Mouse (Mus musculus) midbrain, postnatal 0 days (tissue): ENCODE measurements around the gene Eva1b. TPM values are rescaled to one million over a fixed set of nuclear protein-coding genes. Genes with fewer than 3 reads are reported as not detected.

Experiments used
- ATAC-seq: fragments of 200-750 bp; cut with Nextera tagmentation; 2 replicates; pipeline ENCODE4 v1.8.0; 2017; ENCODE audit warnings: moderate number of reproducible peaks, mild to moderate bottlenecking, moderate TSS enrichment, moderate library complexity; ENCODE audit not compliant: low FRiP score
- DNase-seq: peaks from one replicate; pipeline ENCODE4 v3.0.0-alpha.2; 2015; ENCODE audit warnings: low spot score
- H3K27ac ChIP-seq: fragments of 300-500 bp; sonication (generic); 2 replicates; pipeline ENCODE4 v1.5.1; 2014; ENCODE audit warnings: low read depth, mild to moderate bottlenecking, low read length, mixed read lengths
- H3K27me3 ChIP-seq: fragments of 300-500 bp; sonication (generic); 2 replicates; pipeline ENCODE4 v1.6.1; 2014; ENCODE audit warnings: low read length, control low read depth, mixed read lengths; ENCODE audit not compliant: insufficient read depth
- H3K36me3 ChIP-seq: fragments of 300-500 bp; sonication (generic); 2 replicates; pipeline ENCODE4 v1.6.1; 2014; ENCODE audit warnings: low read length, control low read depth, mixed read lengths; ENCODE audit not compliant: insufficient read depth
- H3K4me1 ChIP-seq: fragments of 300-500 bp; sonication (generic); 2 replicates; pipeline ENCODE4 v1.6.1; 2014; ENCODE audit warnings: mild to moderate bottlenecking, control low read depth, antibody characterized with exemption, low read length, mixed read lengths; ENCODE audit not compliant: insufficient read depth
- H3K4me2 ChIP-seq: fragments of 300-500 bp; sonication (generic); 2 replicates; pipeline ENCODE4 v1.6.1; 2014; ENCODE audit warnings: low read depth, mild to moderate bottlenecking, low read length, mixed read lengths; ENCODE audit not compliant: poor library complexity, severe bottlenecking
- H3K4me3 ChIP-seq: fragments of 300-500 bp; sonication (generic); 2 replicates; pipeline ENCODE4 v1.5.1; 2014; ENCODE audit warnings: low read depth, mild to moderate bottlenecking, low read length, moderate library complexity
- H3K9ac ChIP-seq: fragments of 300-500 bp; sonication (generic); replicated peaks from 2 replicates; pipeline ENCODE4 v1.6.1; 2014; ENCODE audit warnings: mild to moderate bottlenecking, low read length, moderate library complexity, mixed read lengths; ENCODE audit not compliant: poor library complexity, severe bottlenecking
- H3K9me3 ChIP-seq: fragments of 300-500 bp; sonication (generic); 2 replicates; pipeline ENCODE4 v1.6.1; 2016; ENCODE audit warnings: low read length, control low read depth
- CTCF ChIP-seq: IDR thresholded peaks from 2 replicates; pipeline ENCODE4 v1.5.1; 2016; ENCODE audit warnings: antibody characterized with exemption, mild to moderate bottlenecking
- WGBS: fragments of 180-500 bp; shearing (Covaris S2); extraction: QIAGEN DNeasy Blood & Tissue Kit; methylation state at CpG from one replicate; pipeline ENCODE4 v1.1.7; 2014; 5-methylcytosine and 5-hydroxymethylcytosine counted together
- polyA plus RNA-seq: library from polyadenylated mRNA; unstranded; fragments of >200 nt; fragmentation: Nextera tagmentation; extraction: Ambion mirVana; gene quantifications from 2 replicates; pipeline ENCODE4 v1.2.1, GENCODE M21; 2015
- total RNA-seq: library from RNA; depleted of rRNA; stranded (reverse); fragments of >200 nt; gene quantifications from 2 replicates; pipeline ENCODE4 v1.2.3, GENCODE M21; 2014; rRNA removed

Eva1b gene
- total and polyA plus RNA-seq, 2 experiments from 2014 or later: 9.1 to 12.3 TPM

- H3K27ac ChIP-seq: no peak overlapping the region
- H3K27me3 ChIP-seq: no peaks in the 10 kb centered on the region
- no peak overlapping the region for H3K4me3 ChIP-seq
- DNase-seq (no peak), ATAC-seq (no peak)
- H3K4me1 ChIP-seq: no peaks in the 10 kb centered on the region
- H3K9me3 ChIP-seq: no peaks in the 10 kb centered on the region
- H3K9ac ChIP-seq: no peak overlapping the region
- no peak for TF ChIP-seq CTCF
- 90% methylated on average over 3 of the region's 3 CpGs for WGBS
- no peak overlapping the region for H3K4me2 ChIP-seq
- peaks cover 12% of the 10 kb centered on the region; the same call in 1 of the 2 replicates for H3K36me3 ChIP-seq
Observed at GRCm38 (mm10) chr4:126187096-126187495, 39.6 kb downstream of the Eva1b start.

DNA sequence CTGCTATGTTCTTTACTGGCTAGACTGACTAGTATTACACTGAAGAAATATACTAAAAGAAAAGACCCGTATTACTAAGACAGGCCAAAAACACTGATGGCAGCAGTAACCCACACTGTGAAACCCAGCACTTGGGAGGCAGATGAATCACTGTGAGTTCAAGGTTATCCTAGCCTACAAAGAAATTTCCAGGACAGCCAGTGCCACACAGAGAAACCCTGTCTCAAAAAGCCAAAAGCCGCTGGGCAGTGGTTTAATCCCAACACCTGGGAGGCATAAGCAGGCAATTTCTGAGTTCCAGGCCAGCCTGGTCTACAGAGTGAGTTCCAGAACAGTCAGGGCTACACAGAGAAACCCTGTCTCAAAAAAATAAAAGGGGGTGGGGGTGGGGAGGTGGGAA is 43.1 kb downstream of the Eva1b start:
- ATAC-seq: no peak
- H3K36me3 ChIP-seq: peaks cover 22% of the 10 kb centered on the region; the same call in 1 of the 2 replicates
- no peaks in the 10 kb centered on the region for H3K9me3 ChIP-seq
- H3K4me2 ChIP-seq: no peak overlapping the region
- WGBS: 93% methylated on average over 2 of the region's 2 CpGs
- no peak overlapping the region for H3K27ac ChIP-seq
- DNase-seq: no peak
- H3K4me1 ChIP-seq: no peaks in the 10 kb centered on the region
- no peak overlapping the region for H3K4me3 ChIP-seq
- H3K27me3 ChIP-seq: no peaks in the 10 kb centered on the region
- H3K9ac ChIP-seq: no peak overlapping the region
- no peak for TF ChIP-seq CTCF

- H3K36me3 ChIP-seq: peaks cover 15% of the 10 kb centered on the region; the same call in 1 of the 2 replicates
- H3K27me3 ChIP-seq: no peaks in the 10 kb centered on the region
- no peak overlapping the region for H3K4me2 ChIP-seq
- no peak overlapping the region for H3K27ac ChIP-seq
- no peak for TF ChIP-seq CTCF
- no peaks in the 10 kb centered on the region for H3K4me1 ChIP-seq
- no peak for ATAC-seq
- no peak for DNase-seq
- H3K4me3 ChIP-seq: no peak overlapping the region
- H3K9me3 ChIP-seq: no peaks in the 10 kb centered on the region
- H3K9ac ChIP-seq: no peak overlapping the region
Observed at GRCm38 (mm10) chr4:126194216-126194615, 46.7 kb downstream of the Eva1b start.

- Histone ChIP-seq H3K9ac (no peak overlapping the region), H3K4me2 (no peak overlapping the region), H3K9me3 (no peaks in the 10 kb centered on the region), H3K4me1 (no peaks in the 10 kb centered on the region), H3K4me3 (no peak overlapping the region), H3K27me3 (no peaks in the 10 kb centered on the region), H3K36me3 (peaks cover 15% of the 10 kb centered on the region; the same call in 1 of the 2 replicates), H3K27ac (no peak overlapping the region)
- no peak for TF ChIP-seq CTCF
- WGBS: 95% methylated on average over 4 of the region's 4 CpGs
- no peak for ATAC-seq
- no peak for DNase-seq
Observed at GRCm38 (mm10) chr4:126194916-126195315, 47.4 kb downstream of the Eva1b start.

GRCm38 (mm10) chr4:126197485-126197884 is 49.9 kb downstream of the Eva1b start:
- H3K9me3 ChIP-seq: no peaks in the 10 kb centered on the region
- TF ChIP-seq CTCF: no peak
- DNase-seq: no peak

More at GRCm38 (mm10) chr4:126197485-126197884, 49.9 kb downstream of the Eva1b start:
- Histone ChIP-seq H3K27me3 (no peaks in the 10 kb centered on the region), H3K36me3 (peaks cover 7% of the 10 kb centered on the region; the same call in 1 of the 2 replicates), H3K9ac (no peak overlapping the region), H3K4me2 (no peak overlapping the region), H3K4me3 (no peak overlapping the region), H3K4me1 (0 out of 2 replicates have a peak, but pooled peaks cover 3% of the 10 kb centered on the region), H3K27ac (no peak overlapping the region)
- 69% methylated on average over 3 of the region's 3 CpGs for WGBS
- ATAC-seq: no peak

Other genes with a start within 250 kb of the Eva1b start
- gene Csf3r, start 123.2 kb upstream of the Eva1b start, total RNA-seq: 0.24 and 2.2 TPM in 2 replicates
- gene Csf3r, start 123.2 kb upstream of the Eva1b start, polyA plus RNA-seq: 0.34 and 0.60 TPM in 2 replicates
- 53.8 and 73.2 TPM in 2 replicates for gene Mrps15, start 100.8 kb upstream of the Eva1b start, total RNA-seq
- 137 and 151 TPM in 2 replicates for gene Mrps15, start 100.8 kb upstream of the Eva1b start, polyA plus RNA-seq
- gene Oscp1, start 89.2 kb upstream of the Eva1b start, total RNA-seq: 19.1 and 34.3 TPM in 2 replicates
- 47.7 and 50.2 TPM in 2 replicates for gene Oscp1, start 89.2 kb upstream of the Eva1b start, polyA plus RNA-seq
- gene Lsm10, start 51.1 kb upstream of the Eva1b start, total RNA-seq: 27.0 and 28.6 TPM in 2 replicates
- gene Lsm10, start 51.1 kb upstream of the Eva1b start, polyA plus RNA-seq: 47.7 and 49.3 TPM in 2 replicates
- gene Stk40, start 43.8 kb upstream of the Eva1b start, total RNA-seq: 18.0 and 21.2 TPM in 2 replicates
- gene Stk40, start 43.8 kb upstream of the Eva1b start, polyA plus RNA-seq: 16.9 and 17.4 TPM in 2 replicates
- gene Sh3d21, start 15.7 kb downstream of the Eva1b start, total RNA-seq: 0.19 and 2.7 TPM in 2 replicates
- 2.6 and 2.9 TPM in 2 replicates for gene Sh3d21, start 15.7 kb downstream of the Eva1b start, polyA plus RNA-seq
- 119 and 162 TPM in 2 replicates for gene Thrap3, start 55.0 kb downstream of the Eva1b start, total RNA-seq
- 81.6 and 94.8 TPM in 2 replicates for gene Thrap3, start 55.0 kb downstream of the Eva1b start, polyA plus RNA-seq
- gene Map7d1, start 108.6 kb downstream of the Eva1b start, total RNA-seq: 106 and 124 TPM in 2 replicates
- gene Map7d1, start 108.6 kb downstream of the Eva1b start, polyA plus RNA-seq: 56.9 and 61.2 TPM in 2 replicates
- gene Trappc3, start 114.6 kb downstream of the Eva1b start, total RNA-seq: 121 and 122 TPM in 2 replicates
- gene Trappc3, start 114.6 kb downstream of the Eva1b start, polyA plus RNA-seq: 173 and 186 TPM in 2 replicates
- gene Col8a2, start 139.0 kb downstream of the Eva1b start, total RNA-seq: 8.3 and 11.0 TPM in 2 replicates
- 1.3 TPM in 2 replicates for gene Col8a2, start 139.0 kb downstream of the Eva1b start, polyA plus RNA-seq
- 61.9 and 73.5 TPM in 2 replicates for gene Adprhl2, start 174.0 kb downstream of the Eva1b start, total RNA-seq
- 80.6 and 84.1 TPM in 2 replicates for gene Adprhl2, start 174.0 kb downstream of the Eva1b start, polyA plus RNA-seq
- 5.0 and 6.3 TPM in 2 replicates for gene Tekt2, start 177.9 kb downstream of the Eva1b start, total RNA-seq
- 19.1 and 19.9 TPM in 2 replicates for gene Tekt2, start 177.9 kb downstream of the Eva1b start, polyA plus RNA-seq